Mouse (Mus musculus) MEL (cell line): Measurements from ENCODE around the gene Golga4. TPM values are rescaled to one million over a fixed set of nuclear protein-coding genes. Genes with fewer than 3 reads are reported as not detected.

ENCODE experiments used
- DNase-seq: peaks from one replicate; pipeline ENCODE4 v3.0.0; 2011; ENCODE audit warnings: low read depth, low spot score
- H3K27ac ChIP-seq: 2 replicates; pipeline ENCODE4 v1.5.1; 2012; ENCODE audit warnings: low read depth, mild to moderate bottlenecking, control low read depth, low read length, moderate library complexity; ENCODE audit not compliant: control insufficient read depth
- H3K27me3 ChIP-seq, 2 experiments: fragments of 150-350 bp in 1 of 2; sonication (generic) in 1 of 2; 2 replicates each; pipeline ENCODE4 v1.6.1; 2012; ENCODE audit warnings: low read length in 2 of 2, mild to moderate bottlenecking in 2 of 2, improper control_type of control experiment in 1 of 2, moderate library complexity in 1 of 2; ENCODE audit not compliant: insufficient read depth in 2 of 2, control insufficient read depth in 1 of 2
- H3K36me3 ChIP-seq, 2 experiments: 2 replicates each; pipeline ENCODE4 v1.6.1; 2012 to 2014; ENCODE audit warnings: low read length in 2 of 2, improper control_type of control experiment in 1 of 2, inconsistent platforms in 1 of 2, mild to moderate bottlenecking in 1 of 2; ENCODE audit not compliant: insufficient read depth in 2 of 2, control insufficient read depth in 1 of 2
- H3K4me1 ChIP-seq, 2 experiments: fragments of 150-350 bp in 1 of 2; sonication (generic) in 1 of 2; 2 replicates each; pipeline ENCODE4 v1.6.1; 2012; ENCODE audit warnings: low read length in 2 of 2, improper control_type of control experiment in 1 of 2, mild to moderate bottlenecking in 1 of 2; ENCODE audit not compliant: insufficient read depth in 2 of 2, control insufficient read depth in 1 of 2
- H3K4me3 ChIP-seq, 2 experiments: fragments of 150-350 bp in 1 of 2; sonication (generic) in 1 of 2; 2 replicates each; pipeline ENCODE4 v1.5.1; 2012; ENCODE audit warnings: low read depth in 2 of 2, low read length in 2 of 2, mild to moderate bottlenecking in 2 of 2, moderate library complexity in 2 of 2, control low read depth in 1 of 2, improper control_type of control experiment in 1 of 2; ENCODE audit not compliant: control insufficient read depth in 1 of 2, insufficient read depth in 1 of 2
- H3K79me2 ChIP-seq: 2 replicates; pipeline ENCODE4 v1.6.1; 2012; ENCODE audit warnings: mild to moderate bottlenecking, low read length, moderate library complexity; ENCODE audit not compliant: control insufficient read depth, poor library complexity, insufficient read depth
- H3K9ac ChIP-seq: 2 replicates; pipeline ENCODE4 v1.6.1; 2012; ENCODE audit warnings: low read depth, mild to moderate bottlenecking, control low read depth, low read length, moderate library complexity; ENCODE audit not compliant: control insufficient read depth, poor library complexity, severe bottlenecking
- H3K9me3 ChIP-seq: fragments of 150-350 bp; sonication (generic); replicated peaks from 2 replicates; pipeline ENCODE4 v1.6.1; 2012; ENCODE audit warnings: mild to moderate bottlenecking, low read length, improper control_type of control experiment, moderate library complexity; ENCODE audit not compliant: insufficient read depth
- CHD1 ChIP-seq: IDR thresholded peaks from 2 replicates; pipeline ENCODE4 v1.6.1; 2012; ENCODE audit warnings: low read depth, mild to moderate bottlenecking, inconsistent platforms, low read length, improper control_type of control experiment
- CHD2 ChIP-seq: IDR thresholded peaks from 2 replicates; pipeline ENCODE4 v1.6.1; 2011; ENCODE audit warnings: low read length, improper control_type of control experiment
- CTCF ChIP-seq, 3 experiments: IDR thresholded peaks in 2 of 3; conservative IDR thresholded peaks in 1 of 3; 2 replicates each; pipeline ENCODE4 v1.5.1; 2011 to 2012; ENCODE audit warnings: low read length in 3 of 3, low read depth in 2 of 3, mild to moderate bottlenecking in 2 of 3, improper control_type of control experiment in 1 of 3, inconsistent platforms in 1 of 3, mixed read lengths in 1 of 3, moderate library complexity in 1 of 3; ENCODE audit not compliant: control insufficient read depth in 1 of 3, insufficient read depth in 1 of 3, poor library complexity in 1 of 3, severe bottlenecking in 1 of 3
- E2F4 ChIP-seq: IDR thresholded peaks from 2 replicates; pipeline ENCODE4 v1.6.1; 2011; ENCODE audit warnings: low read depth, low read length, improper control_type of control experiment, borderline replicate concordance
- HCFC1 ChIP-seq: IDR thresholded peaks from 2 replicates; pipeline ENCODE4 v1.6.1; 2012; ENCODE audit warnings: low read depth, mild to moderate bottlenecking, inconsistent platforms, low read length, improper control_type of control experiment, moderate library complexity
- JUND ChIP-seq: IDR thresholded peaks from 2 replicates; pipeline ENCODE4 v1.6.1; 2011; ENCODE audit warnings: low read depth, mild to moderate bottlenecking, improper control_type of control experiment, low read length
- KAT2A ChIP-seq: conservative IDR thresholded peaks from 2 replicates; pipeline ENCODE4 v1.6.1; 2012; ENCODE audit warnings: low read depth, low read length, improper control_type of control experiment, inconsistent platforms
- MAX ChIP-seq: IDR thresholded peaks from 2 replicates; pipeline ENCODE4 v1.6.1; 2011; ENCODE audit warnings: low read length, improper control_type of control experiment
- MEF2A ChIP-seq: IDR thresholded peaks from 2 replicates; pipeline ENCODE4 v1.6.1; 2014; ENCODE audit warnings: low read depth, mild to moderate bottlenecking, inconsistent platforms, low read length, improper control_type of control experiment; ENCODE audit not compliant: poor library complexity, insufficient replicate concordance, severe bottlenecking; ENCODE audit errors: extremely low read depth
- MXI1 ChIP-seq: IDR thresholded peaks from 2 replicates; pipeline ENCODE4 v1.6.1; 2011; ENCODE audit warnings: mild to moderate bottlenecking, low read depth, low read length, improper control_type of control experiment
- MYB ChIP-seq: IDR thresholded peaks from 2 replicates; pipeline ENCODE4 v1.6.1; 2011; ENCODE audit warnings: mild to moderate bottlenecking, low read depth, low read length, improper control_type of control experiment
- NELFE ChIP-seq: IDR thresholded peaks from 2 replicates; pipeline ENCODE4 v1.6.1; 2011; ENCODE audit warnings: low read depth, low read length, improper control_type of control experiment
- POLR2A ChIP-seq, 2 experiments: IDR thresholded peaks; 2 replicates each; pipeline ENCODE4 v1.6.1; 2011 to 2012; ENCODE audit warnings: low read length in 2 of 2, mild to moderate bottlenecking in 2 of 2, control low read depth in 1 of 2, improper control_type of control experiment in 1 of 2, low read depth in 1 of 2, moderate library complexity in 1 of 2; ENCODE audit not compliant: control insufficient read depth in 1 of 2, insufficient read depth in 1 of 2, poor library complexity in 1 of 2
- POLR2AphosphoS2 ChIP-seq: IDR thresholded peaks from 2 replicates; pipeline ENCODE4 v1.6.1; 2011; ENCODE audit warnings: low read length, improper control_type of control experiment
- RAD21 ChIP-seq: IDR thresholded peaks from 2 replicates; pipeline ENCODE4 v1.6.1; 2011; ENCODE audit warnings: mild to moderate bottlenecking, low read depth, low read length, improper control_type of control experiment
- RCOR1 ChIP-seq: IDR thresholded peaks from 2 replicates; pipeline ENCODE4 v1.6.1; 2012; ENCODE audit warnings: low read depth, mild to moderate bottlenecking, inconsistent platforms, low read length, improper control_type of control experiment
- SIN3A ChIP-seq: IDR thresholded peaks from 2 replicates; pipeline ENCODE4 v1.6.1; 2012; ENCODE audit warnings: low read length, improper control_type of control experiment, inconsistent platforms
- SMC3 ChIP-seq: IDR thresholded peaks from 2 replicates; pipeline ENCODE4 v1.6.1; 2011; ENCODE audit warnings: low read depth, low read length, improper control_type of control experiment
- TBP ChIP-seq: IDR thresholded peaks from 2 replicates; pipeline ENCODE4 v1.8.0; 2011; ENCODE audit warnings: low read depth, low read length, improper control_type of control experiment
- UBTF ChIP-seq: IDR thresholded peaks from 2 replicates; pipeline ENCODE4 v1.6.1; 2012; ENCODE audit warnings: low read depth, mild to moderate bottlenecking, inconsistent platforms, low read length, improper control_type of control experiment, moderate library complexity, borderline replicate concordance; ENCODE audit not compliant: insufficient read depth
- ZNF384 ChIP-seq: IDR thresholded peaks from 2 replicates; pipeline ENCODE4 v1.6.1; 2012; ENCODE audit warnings: low read depth, mild to moderate bottlenecking, inconsistent platforms, low read length, improper control_type of control experiment
- polyA plus RNA-seq, 2 experiments: library from polyadenylated mRNA; stranded (reverse) in 1 of 2; unstranded in 1 of 2; fragments of >175 nt in 1 of 2; fragments of >200 nt in 1 of 2; gene quantifications; 2 replicates each; pipeline versions ENCODE4 v1.2.1 to v1.2.4; 2012; ENCODE audit warnings: low replicate concordance in 2 of 2, low read depth in 1 of 2; ENCODE audit not compliant: insufficient read length in 2 of 2, insufficient read depth in 1 of 2, missing spikeins in 1 of 2
- total RNA-seq: library from RNA; depleted of rRNA; stranded (reverse); fragments of 300-350 nt; gene quantifications from 2 replicates; pipeline ENCODE4 v1.2.3, GENCODE M21; 2012

Gene Golga4
- total and polyA plus RNA-seq, 3 experiments, result 29.8 to 465 (median 38.9) TPM

- H3K27me3 ChIP-seq, result no peaks in the 10 kb centered on the region
- no peak overlapping the region for H3K9ac ChIP-seq
- no peaks in the 10 kb centered on the region for H3K9me3 ChIP-seq
- no peaks in the 10 kb centered on the region for H3K79me2 ChIP-seq
- TF ChIP-seq ZNF384 (no peak), UBTF (no peak), KAT2A (no peak), MAX (no peak), NELFE (no peak)
- H3K4me1 ChIP-seq, result no peaks in the 10 kb centered on the region
- H3K4me3 ChIP-seq, result no peak overlapping the region
- DNase-seq, result no peak
- H3K36me3 ChIP-seq, result no peaks in the 10 kb centered on the region
- H3K27ac ChIP-seq, result no peak overlapping the region
Observed at GRCm38 (mm10) chr9:118623483-118623882, 117.4 kb downstream of the Golga4 start.

DNA sequence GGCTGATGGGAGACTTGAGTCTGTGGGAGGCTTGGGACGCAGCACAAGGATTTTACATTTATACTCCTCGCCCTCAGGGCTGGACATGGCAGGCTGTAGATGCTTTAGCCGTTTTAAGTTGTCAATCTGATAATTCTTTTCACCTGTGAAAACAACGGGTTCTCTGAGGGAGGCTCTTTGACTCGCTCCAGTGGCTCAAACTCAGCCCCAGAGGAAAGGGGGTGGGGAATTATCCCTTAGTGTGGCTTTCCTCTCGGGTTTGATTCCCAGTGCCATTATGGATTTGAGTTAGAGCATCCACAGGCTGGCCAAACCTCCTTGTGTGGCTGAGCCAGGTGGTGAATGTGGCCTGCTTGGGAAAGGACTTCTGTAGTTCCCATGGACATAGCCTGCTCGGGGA, 118.1 kb downstream of the Golga4 start:
- no peak for DNase-seq
- TF ChIP-seq KAT2A (no peak), RCOR1 (no peak), CHD1 (no peak), POLR2A (IDR thresholded peaks at IDR 0.05; ENCODE audit: control insufficient read depth in 1 of 2, insufficient read depth in 1 of 2, low read depth in 1 of 2, low read length in 2 of 2, poor library complexity in 1 of 2) (no peak), SIN3A (no peak), MEF2A (no peak), UBTF (no peak), RAD21 (no peak), POLR2AphosphoS2 (no peak), TBP (no peak), CHD2 (no peak), JUND (no peak), MYB (no peak), CTCF (IDR thresholded peaks at IDR 0.05 in 2 of 3, conservative IDR thresholded peaks at IDR 0.05 in 1 of 3; ENCODE audit: control insufficient read depth in 1 of 3, insufficient read depth in 1 of 3, low read depth in 2 of 3, low read length in 3 of 3, poor library complexity in 1 of 3, severe bottlenecking in 1 of 3) (no peak), SMC3 (no peak), HCFC1 (no peak), E2F4 (no peak), MXI1 (no peak)
- Histone ChIP-seq H3K4me3 (no peak overlapping the region), H3K4me1 (no peaks in the 10 kb centered on the region), H3K27me3 (no peaks in the 10 kb centered on the region), H3K36me3 (no peaks in the 10 kb centered on the region), H3K79me2 (no peaks in the 10 kb centered on the region), H3K9me3 (no peaks in the 10 kb centered on the region), H3K9ac (no peak overlapping the region), H3K27ac (no peak overlapping the region)
